Mouse (Mus musculus): ENCODE data around the gene Itm2b. TPM values are rescaled to one million over a fixed set of nuclear protein-coding genes. Genes with fewer than 3 reads are reported as not detected.

Gene Itm2b
- polyA plus RNA-seq (2015; fragmentation: Nextera tagmentation; extraction: Ambion mirVana) = 627 and 698 TPM in 2 replicates

GRCm38 (mm10) chr14:73384913-73385719 is at the start of gene Itm2b:
Gene Itm2b (minus strand): TSS chr14:73385289.
- Histone ChIP-seq H3K4me3 (ENCODE audit: low read depth, low read length) (peak within 1 kb of the TSS; percentile 97), H3K27ac (ENCODE audit: low read length) (peak within 1 kb of the TSS; percentile 95), H3K9ac (ENCODE audit: low read depth, low read length) (peak within 1 kb of the TSS; percentile 99), H3K9me3 (replicated peaks; ENCODE audit: control insufficient read depth, low read length, poor library complexity, severe bottlenecking) (no peaks in the 10 kb centered on the region), H3K36me3 (ENCODE audit: control insufficient read depth, insufficient read depth, low read length) (no peaks in the 10 kb centered on the region), H3K27me3 (ENCODE audit: control insufficient read depth, insufficient read depth, low read depth, low read length) (no peaks in the 10 kb centered on the region), H3K4me2 (ENCODE audit: low read length) (peak within 1 kb of the TSS; percentile 65), H3K4me1 (ENCODE audit: control insufficient read depth, insufficient read depth, low read length) (peaks cover 29% of the 10 kb centered on the region)
- peak; percentile 92 for ATAC-seq
- whole genome bisulfite sequencing = 1% methylated on average over 62 of the region's 62 CpGs

GRCm38 (mm10) chr14:73433487-73433886 is 48.4 kb upstream of the Itm2b start:
- no peaks in the 10 kb centered on the region for H3K36me3 ChIP-seq (ENCODE audit: control insufficient read depth, insufficient read depth, low read length)
- H3K9me3 ChIP-seq (replicated peaks; ENCODE audit: control insufficient read depth, low read length, poor library complexity, severe bottlenecking) = no peaks in the 10 kb centered on the region
- no peak for ATAC-seq
- no peak overlapping the region for H3K27ac ChIP-seq (ENCODE audit: low read length)
- H3K9ac ChIP-seq (ENCODE audit: low read depth, low read length) = no peak overlapping the region
- 90% methylated on average over 6 of the region's 6 CpGs for WGBS
- no peak overlapping the region for H3K4me2 ChIP-seq (ENCODE audit: low read length)
- H3K27me3 ChIP-seq (ENCODE audit: control insufficient read depth, insufficient read depth, low read depth, low read length) = no peaks in the 10 kb centered on the region
- H3K4me3 ChIP-seq (ENCODE audit: low read depth, low read length) = no peak overlapping the region
- H3K4me1 ChIP-seq (ENCODE audit: control insufficient read depth, insufficient read depth, low read length) = 0 out of 2 replicates have a peak, but pooled peaks cover 3% of the 10 kb centered on the region

- Histone ChIP-seq H3K9ac (ENCODE audit: low read depth, low read length) (no peak overlapping the region), H3K27me3 (ENCODE audit: control insufficient read depth, insufficient read depth, low read depth, low read length) (no peaks in the 10 kb centered on the region), H3K4me3 (ENCODE audit: low read depth, low read length) (no peak overlapping the region), H3K4me1 (ENCODE audit: control insufficient read depth, insufficient read depth, low read length) (0 out of 2 replicates have a peak, but pooled peaks cover 3% of the 10 kb centered on the region), H3K36me3 (ENCODE audit: control insufficient read depth, insufficient read depth, low read length) (no peaks in the 10 kb centered on the region), H3K4me2 (ENCODE audit: low read length) (no peak overlapping the region), H3K27ac (ENCODE audit: low read length) (no peak overlapping the region), H3K9me3 (replicated peaks; ENCODE audit: control insufficient read depth, low read length, poor library complexity, severe bottlenecking) (no peaks in the 10 kb centered on the region)
- ATAC-seq = no peak
- 52% methylated on average over 12 of the region's 12 CpGs for WGBS
Observed at GRCm38 (mm10) chr14:73430571-73430970, 45.5 kb upstream of the Itm2b start.

- H3K4me3 ChIP-seq (ENCODE audit: low read depth, low read length) = no peak overlapping the region
Observed at GRCm38 (mm10) chr14:73425571-73426041, 40.5 kb upstream of the Itm2b start.

GRCm38 (mm10) chr14:73424961-73425360 is 39.9 kb upstream of the Itm2b start:
- Histone ChIP-seq H3K4me3 (ENCODE audit: low read depth, low read length) (no peak overlapping the region), H3K4me2 (ENCODE audit: low read length) (no peak overlapping the region), H3K27me3 (ENCODE audit: control insufficient read depth, insufficient read depth, low read depth, low read length) (no peaks in the 10 kb centered on the region), H3K27ac (ENCODE audit: low read length) (no peak overlapping the region), H3K9me3 (replicated peaks; ENCODE audit: control insufficient read depth, low read length, poor library complexity, severe bottlenecking) (no peaks in the 10 kb centered on the region), H3K9ac (ENCODE audit: low read depth, low read length) (no peak overlapping the region), H3K36me3 (ENCODE audit: control insufficient read depth, insufficient read depth, low read length) (no peaks in the 10 kb centered on the region), H3K4me1 (ENCODE audit: control insufficient read depth, insufficient read depth, low read length) (no peaks in the 10 kb centered on the region)
- WGBS = 43% methylated on average over 6 of the region's 6 CpGs
- ATAC-seq = no peak

More at GRCm38 (mm10) chr14:73425571-73426041, 40.5 kb upstream of the Itm2b start:
- Histone ChIP-seq H3K4me1 (ENCODE audit: control insufficient read depth, insufficient read depth, low read length) (0 out of 2 replicates have a peak, but pooled peaks cover under 1% of the 10 kb centered on the region), H3K27ac (ENCODE audit: low read length) (no peak overlapping the region), H3K9ac (ENCODE audit: low read depth, low read length) (no peak overlapping the region), H3K4me2 (ENCODE audit: low read length) (no peak overlapping the region), H3K27me3 (ENCODE audit: control insufficient read depth, insufficient read depth, low read depth, low read length) (no peaks in the 10 kb centered on the region), H3K36me3 (ENCODE audit: control insufficient read depth, insufficient read depth, low read length) (no peaks in the 10 kb centered on the region), H3K9me3 (replicated peaks; ENCODE audit: control insufficient read depth, low read length, poor library complexity, severe bottlenecking) (no peaks in the 10 kb centered on the region)
- WGBS = 70% methylated on average over 2 of the region's 2 CpGs
- no peak for ATAC-seq

GRCm38 (mm10) chr14:73423542-73423941 is 38.5 kb upstream of the Itm2b start:
- H3K9me3 ChIP-seq (replicated peaks; ENCODE audit: control insufficient read depth, low read length, poor library complexity, severe bottlenecking) = no peaks in the 10 kb centered on the region
- no peaks in the 10 kb centered on the region for H3K36me3 ChIP-seq (ENCODE audit: control insufficient read depth, insufficient read depth, low read length)
- H3K27ac ChIP-seq (ENCODE audit: low read length) = no peak overlapping the region
- H3K27me3 ChIP-seq (ENCODE audit: control insufficient read depth, insufficient read depth, low read depth, low read length) = no peaks in the 10 kb centered on the region
- no peak overlapping the region for H3K4me3 ChIP-seq (ENCODE audit: low read depth, low read length)
- H3K9ac ChIP-seq (ENCODE audit: low read depth, low read length) = no peak overlapping the region
- H3K4me2 ChIP-seq (ENCODE audit: low read length) = no peak overlapping the region
- ATAC-seq = no peak
- H3K4me1 ChIP-seq (ENCODE audit: control insufficient read depth, insufficient read depth, low read length) = no peaks in the 10 kb centered on the region

GRCm38 (mm10) chr14:73422621-73423020 is 37.5 kb upstream of the Itm2b start:
- no peaks in the 10 kb centered on the region for H3K9me3 ChIP-seq (replicated peaks; ENCODE audit: control insufficient read depth, low read length, poor library complexity, severe bottlenecking)
- ATAC-seq = no peak
- 89% methylated on average over 2 of the region's 2 CpGs for WGBS
- no peak overlapping the region for H3K27ac ChIP-seq (ENCODE audit: low read length)
- H3K27me3 ChIP-seq (ENCODE audit: control insufficient read depth, insufficient read depth, low read depth, low read length) = no peaks in the 10 kb centered on the region
- no peak overlapping the region for H3K9ac ChIP-seq (ENCODE audit: low read depth, low read length)
- H3K4me3 ChIP-seq (ENCODE audit: low read depth, low read length) = no peak overlapping the region
- no peaks in the 10 kb centered on the region for H3K4me1 ChIP-seq (ENCODE audit: control insufficient read depth, insufficient read depth, low read length)
- no peaks in the 10 kb centered on the region for H3K36me3 ChIP-seq (ENCODE audit: control insufficient read depth, insufficient read depth, low read length)
- H3K4me2 ChIP-seq (ENCODE audit: low read length) = no peak overlapping the region

- no peak overlapping the region for H3K4me2 ChIP-seq (ENCODE audit: low read length)
- H3K36me3 ChIP-seq (ENCODE audit: control insufficient read depth, insufficient read depth, low read length) = no peaks in the 10 kb centered on the region
- H3K9me3 ChIP-seq (replicated peaks; ENCODE audit: control insufficient read depth, low read length, poor library complexity, severe bottlenecking) = no peaks in the 10 kb centered on the region
- no peaks in the 10 kb centered on the region for H3K27me3 ChIP-seq (ENCODE audit: control insufficient read depth, insufficient read depth, low read depth, low read length)
- no peak overlapping the region for H3K4me3 ChIP-seq (ENCODE audit: low read depth, low read length)
- no peak overlapping the region for H3K27ac ChIP-seq (ENCODE audit: low read length)
- ATAC-seq = no peak
- no peak overlapping the region for H3K9ac ChIP-seq (ENCODE audit: low read depth, low read length)
- H3K4me1 ChIP-seq (ENCODE audit: control insufficient read depth, insufficient read depth, low read length) = no peaks in the 10 kb centered on the region
- WGBS = 81% methylated on average over 9 of the region's 9 CpGs
Observed at GRCm38 (mm10) chr14:73421580-73421979, 36.5 kb upstream of the Itm2b start.

- no peak for ATAC-seq
- whole genome bisulfite sequencing = 42% methylated on average over 5 of the region's 5 CpGs
- H3K4me2 ChIP-seq (ENCODE audit: low read length) = no peak overlapping the region
- no peaks in the 10 kb centered on the region for H3K4me1 ChIP-seq (ENCODE audit: control insufficient read depth, insufficient read depth, low read length)
- no peak overlapping the region for H3K4me3 ChIP-seq (ENCODE audit: low read depth, low read length)
- no peak overlapping the region for H3K9ac ChIP-seq (ENCODE audit: low read depth, low read length)
- no peaks in the 10 kb centered on the region for H3K27me3 ChIP-seq (ENCODE audit: control insufficient read depth, insufficient read depth, low read depth, low read length)
- no peak overlapping the region for H3K27ac ChIP-seq (ENCODE audit: low read length)
- no peaks in the 10 kb centered on the region for H3K9me3 ChIP-seq (replicated peaks; ENCODE audit: control insufficient read depth, low read length, poor library complexity, severe bottlenecking)
- no peaks in the 10 kb centered on the region for H3K36me3 ChIP-seq (ENCODE audit: control insufficient read depth, insufficient read depth, low read length)
Observed at GRCm38 (mm10) chr14:73420138-73420745, 35.2 kb upstream of the Itm2b start.
